Mouse (Mus musculus): ENCODE data around the gene Cfl2. TPM values are rescaled to one million over a fixed set of nuclear protein-coding genes. Genes with fewer than 3 reads are reported as not detected.

Gene Cfl2
- polyA plus RNA-seq, 1 experiment from 2014 or later = 312 TPM

GRCm38 (mm10) chr12:54819181-54819935 lies 43.3 kb downstream of the Cfl2 start:
- ATAC-seq (ENCODE audit: low FRiP score, low TSS enrichment) = no peak
- Histone ChIP-seq H3K4me2 (ENCODE audit: low read length) (no peak overlapping the region), H3K4me1 (ENCODE audit: control insufficient read depth, insufficient read depth, low read length) (no peaks in the 10 kb centered on the region), H3K36me3 (ENCODE audit: control insufficient read depth, insufficient read depth, low read length) (no peaks in the 10 kb centered on the region), H3K27me3 (ENCODE audit: control insufficient read depth, insufficient read depth, low read length) (no peaks in the 10 kb centered on the region), H3K9me3 (ENCODE audit: control insufficient read depth, low read length) (no peaks in the 10 kb centered on the region), H3K27ac (replicated peaks; ENCODE audit: low read depth, low read length) (no peak overlapping the region), H3K4me3 (replicated peaks; ENCODE audit: low read depth, low read length) (no peak overlapping the region), H3K9ac (replicated peaks; ENCODE audit: low read length) (no peak overlapping the region)
- 73% methylated on average over 6 of the region's 6 CpGs for WGBS
- DNase-seq = no peak

DNA sequence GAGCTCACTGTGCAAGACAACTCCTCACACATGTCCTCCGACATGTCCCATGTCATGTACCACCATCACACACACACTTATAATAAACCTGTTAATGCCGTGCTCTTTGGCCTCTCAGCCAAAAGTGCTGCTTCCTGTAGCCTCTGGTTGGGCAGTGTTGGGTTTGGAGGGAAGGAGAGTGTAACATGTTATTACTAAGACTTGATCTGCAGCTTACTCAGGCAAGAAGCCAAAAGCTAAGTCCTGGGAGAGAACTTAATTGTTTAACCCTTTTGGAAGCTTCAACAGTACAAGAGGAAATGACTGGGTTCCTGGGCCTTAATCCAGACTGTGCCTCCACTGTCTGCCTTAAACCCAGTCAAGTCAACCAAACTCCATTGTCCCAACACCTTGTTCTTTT lies 52.5 kb downstream of the Cfl2 start:
- Histone ChIP-seq H3K4me1 (ENCODE audit: control insufficient read depth, insufficient read depth, low read length) (no peaks in the 10 kb centered on the region), H3K9ac (replicated peaks; ENCODE audit: low read length) (no peak overlapping the region), H3K27me3 (ENCODE audit: control insufficient read depth, insufficient read depth, low read length) (no peaks in the 10 kb centered on the region), H3K36me3 (ENCODE audit: control insufficient read depth, insufficient read depth, low read length) (no peaks in the 10 kb centered on the region), H3K9me3 (ENCODE audit: control insufficient read depth, low read length) (no peaks in the 10 kb centered on the region), H3K4me2 (ENCODE audit: low read length) (no peak overlapping the region), H3K4me3 (replicated peaks; ENCODE audit: low read depth, low read length) (no peak overlapping the region), H3K27ac (replicated peaks; ENCODE audit: low read depth, low read length) (no peak overlapping the region)
- WGBS = 88% methylated on average over 2 of the region's 2 CpGs
- ATAC-seq (ENCODE audit: low FRiP score, low TSS enrichment) (no peak), DNase-seq (no peak)

Other genes starting within 250 kb of the Cfl2 start
- gene Sptssa, start 206.3 kb downstream of the Cfl2 start, polyA plus RNA-seq (2014; fragmentation: Nextera tagmentation; extraction: Ambion mirVana) = 185 and 200 TPM in 2 replicates
- 85.0 and 103 TPM in 2 replicates for gene Eapp, start 167.0 kb downstream of the Cfl2 start, polyA plus RNA-seq (2014; fragmentation: Nextera tagmentation; extraction: Ambion mirVana)
- 156 and 175 TPM in 2 replicates for gene Snx6, start 67.2 kb downstream of the Cfl2 start, polyA plus RNA-seq (2014; fragmentation: Nextera tagmentation; extraction: Ambion mirVana)
- gene Gm20403, start 123.7 kb upstream of the Cfl2 start, polyA plus RNA-seq (2014; fragmentation: Nextera tagmentation; extraction: Ambion mirVana) = not detected in 2 replicates
- 7.1 and 8.5 TPM in 2 replicates for gene Baz1a, start 151.5 kb upstream of the Cfl2 start, polyA plus RNA-seq (2014; fragmentation: Nextera tagmentation; extraction: Ambion mirVana)
- gene 2700097O09Rik, start 217.2 kb upstream of the Cfl2 start, polyA plus RNA-seq (2014; fragmentation: Nextera tagmentation; extraction: Ambion mirVana) = 31.8 and 32.3 TPM in 2 replicates
- gene Srp54a, start 217.4 kb upstream of the Cfl2 start, polyA plus RNA-seq (2014; fragmentation: Nextera tagmentation; extraction: Ambion mirVana) = 193 and 227 TPM in 2 replicates